Mouse (Mus musculus) bone marrow macrophage, adult 2 months (primary cell): ENCODE measurements around the gene Gm49318. TPM values are rescaled to one million over a fixed set of nuclear protein-coding genes. Genes with fewer than 3 reads are reported as not detected.

ENCODE experiments used
- H3K27ac ChIP-seq: 2 replicates; pipeline ENCODE4 v1.5.1; 2012; ENCODE audit warnings: low read depth, low read length; ENCODE audit not compliant: insufficient read depth
- H3K4me1 ChIP-seq: 2 replicates; pipeline ENCODE4 v1.6.1; 2012; ENCODE audit warnings: low read length; ENCODE audit not compliant: control insufficient read depth, insufficient read depth
- H3K4me3 ChIP-seq: 2 replicates; pipeline ENCODE4 v1.5.1; 2012; ENCODE audit warnings: mild to moderate bottlenecking, low read length, moderate library complexity; ENCODE audit not compliant: insufficient read depth
- CTCF ChIP-seq: IDR thresholded peaks from 2 replicates; pipeline ENCODE4 v1.5.1; 2012; ENCODE audit warnings: low read depth, mild to moderate bottlenecking, low read length, moderate library complexity
- POLR2A ChIP-seq: IDR thresholded peaks from 2 replicates; pipeline ENCODE4 v1.6.1; 2012; ENCODE audit warnings: mild to moderate bottlenecking, low read depth, low read length, borderline replicate concordance
- polyA plus RNA-seq: library from polyadenylated mRNA; stranded (reverse); fragments of >200 nt; gene quantifications from 2 replicates; pipeline ENCODE4 v1.2.4, GENCODE M21; 2012; ENCODE audit not compliant: missing spikeins, insufficient read depth, insufficient read length

Gm49318 gene
- polyA plus RNA-seq, 1 experiment = not detected

GRCm38 (mm10) chr9:22072276-22072675 lies 1.2 kb upstream of the Gm49318 start:
- no peaks in the 10 kb centered on the region; the same call in 1 of the 2 replicates for H3K4me1 ChIP-seq
- TF ChIP-seq CTCF = no peak
- no peak for TF ChIP-seq POLR2A
- H3K27ac ChIP-seq = no peak overlapping the region
- no peak overlapping the region for H3K4me3 ChIP-seq

GRCm38 (mm10) chr9:22069881-22070553 lies 1.0 kb downstream of the Gm49318 start:
- H3K4me1 ChIP-seq = no peaks in the 10 kb centered on the region; the same call in 1 of the 2 replicates
- no peak overlapping the region for H3K27ac ChIP-seq
- TF ChIP-seq POLR2A = no peak
- TF ChIP-seq CTCF = no peak
- H3K4me3 ChIP-seq = peak overlapping the region; percentile 55

DNA sequence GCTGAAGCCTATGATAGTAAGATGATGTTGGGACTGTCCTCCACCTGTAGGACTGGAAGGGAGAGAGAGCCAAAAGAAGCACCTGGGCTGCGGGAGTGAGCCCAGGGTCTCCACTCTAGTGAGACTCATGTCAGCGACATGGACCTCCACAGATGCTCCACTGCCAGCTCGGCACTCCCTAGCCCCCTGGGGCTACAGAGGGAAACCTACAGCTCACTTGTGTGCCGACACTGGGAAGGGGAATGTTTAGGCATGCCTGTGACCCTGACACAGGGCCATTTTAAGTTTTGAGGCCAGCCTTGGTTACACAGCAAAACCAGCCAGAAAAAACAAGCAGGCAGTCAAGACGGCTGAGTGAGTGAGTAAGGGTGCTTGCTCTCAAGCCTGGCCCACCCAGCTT lies 3.9 kb downstream of the Gm49318 start:
- no peak overlapping the region for H3K27ac ChIP-seq
- no peaks in the 10 kb centered on the region; the same call in 1 of the 2 replicates for H3K4me1 ChIP-seq
- H3K4me3 ChIP-seq = no peak overlapping the region
- no peak for TF ChIP-seq POLR2A
- TF ChIP-seq CTCF = no peak

GRCm38 (mm10) chr9:22066433-22066832 lies 4.6 kb downstream of the Gm49318 start:
- no peak overlapping the region for H3K4me3 ChIP-seq
- peak; percentile 83 for TF ChIP-seq CTCF
- no peak for TF ChIP-seq POLR2A
- no peaks in the 10 kb centered on the region; the same call in 1 of the 2 replicates for H3K4me1 ChIP-seq
- H3K27ac ChIP-seq = no peak overlapping the region

DNA sequence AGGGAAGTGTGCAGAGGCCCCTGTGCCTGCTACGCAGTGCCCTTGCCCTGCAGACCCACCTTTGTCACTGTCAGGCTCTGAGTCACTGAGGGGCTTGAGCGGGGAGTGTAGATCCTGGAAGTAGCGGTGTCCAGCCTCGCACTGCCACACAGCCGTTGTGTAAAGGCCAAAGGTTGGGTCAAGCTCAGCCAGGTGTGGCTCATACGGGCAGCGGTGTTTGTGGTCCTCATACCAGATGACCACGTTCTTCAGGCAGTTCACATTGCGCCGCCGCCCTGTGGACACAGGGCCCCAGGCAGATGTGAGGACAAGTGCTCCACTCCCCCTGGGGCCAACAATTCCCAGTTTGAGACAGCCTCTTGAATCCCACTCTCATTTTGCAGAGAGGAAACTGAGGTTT lies 5.4 kb downstream of the Gm49318 start:
- no peak for TF ChIP-seq POLR2A
- TF ChIP-seq CTCF = no peak
- Histone ChIP-seq H3K4me3 (no peak overlapping the region), H3K27ac (no peak overlapping the region), H3K4me1 (no peaks in the 10 kb centered on the region; the same call in 1 of the 2 replicates)

DNA sequence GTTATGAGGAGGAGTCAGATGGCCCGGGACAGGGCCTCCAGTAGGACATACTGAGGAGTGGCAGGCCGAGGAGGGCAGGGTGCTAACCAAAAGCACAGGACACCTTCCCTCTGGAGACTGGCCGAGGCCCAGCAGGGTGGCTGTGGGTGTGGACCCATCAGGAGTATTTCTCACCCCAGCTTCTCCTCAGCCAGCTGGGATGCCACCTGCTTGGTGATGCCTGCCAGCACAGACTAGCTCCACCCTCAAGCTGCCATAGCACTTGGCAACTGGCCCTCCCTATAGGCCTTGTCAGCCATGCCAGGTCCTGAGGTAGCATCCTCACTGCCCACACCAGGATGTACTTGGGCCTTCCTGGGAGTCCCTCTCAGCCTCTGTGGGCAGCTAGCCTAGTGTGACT lies 6.7 kb downstream of the Gm49318 start:
- Histone ChIP-seq H3K27ac (no peak overlapping the region), H3K4me3 (no peak overlapping the region), H3K4me1 (no peaks in the 10 kb centered on the region)
- no peak for TF ChIP-seq POLR2A
- no peak for TF ChIP-seq CTCF

DNA sequence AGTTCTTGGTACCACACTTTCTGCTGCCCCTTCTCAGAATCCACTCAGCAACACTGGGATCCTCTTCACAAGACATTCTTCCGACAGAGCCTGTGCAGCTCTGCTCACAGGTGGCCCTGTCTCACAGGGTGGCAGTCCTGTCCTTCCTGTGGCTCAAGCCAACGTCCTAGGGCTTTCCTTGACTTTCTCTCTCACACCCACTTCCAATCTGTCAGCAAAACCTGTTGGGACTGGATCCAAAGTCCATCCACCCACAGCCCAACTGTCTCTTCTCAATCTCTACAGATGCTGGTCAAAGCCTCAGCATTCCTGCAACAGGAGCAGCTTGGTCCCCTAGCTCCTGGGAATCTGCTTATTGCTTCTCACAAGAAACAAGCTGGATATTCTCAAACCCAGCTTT lies 9.7 kb downstream of the Gm49318 start:
- TF ChIP-seq CTCF (no peak), POLR2A (no peak)
- peaks cover 3% of the 10 kb centered on the region for H3K4me1 ChIP-seq
- no peak overlapping the region for H3K4me3 ChIP-seq
- no peak overlapping the region for H3K27ac ChIP-seq

- TF ChIP-seq POLR2A (no peak), CTCF (no peak)
- Histone ChIP-seq H3K4me3 (no peak overlapping the region), H3K4me1 (peaks cover 5% of the 10 kb centered on the region), H3K27ac (no peak overlapping the region)
Observed at GRCm38 (mm10) chr9:22058011-22058424, 13.0 kb downstream of the Gm49318 start.

DNA sequence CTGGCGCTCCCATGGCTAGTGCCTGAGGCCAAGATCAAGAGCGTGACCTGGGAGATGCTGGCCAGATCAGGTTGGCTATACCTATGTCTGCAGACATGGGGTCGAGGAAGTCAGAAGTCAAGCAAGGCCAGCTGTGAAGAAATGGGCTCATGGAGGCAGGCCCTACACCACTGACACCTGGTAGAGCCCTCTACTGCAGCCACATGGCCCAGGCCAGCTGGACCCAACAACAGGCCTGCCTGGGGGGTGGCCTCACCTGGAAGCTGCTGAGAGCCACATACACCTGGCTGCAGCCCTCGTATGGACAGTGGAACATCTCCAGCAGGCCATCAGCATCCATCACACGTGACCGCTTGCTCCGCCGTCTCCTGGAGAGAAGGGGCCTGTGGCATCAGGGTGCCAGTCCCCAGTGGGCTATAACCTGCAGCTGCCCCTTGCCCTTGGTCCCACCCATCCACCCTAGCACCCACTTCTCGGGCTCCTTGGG lies 14.0 kb downstream of the Gm49318 start:
- Histone ChIP-seq H3K4me1 (peaks cover 5% of the 10 kb centered on the region), H3K27ac (no peak overlapping the region), H3K4me3 (no peak overlapping the region)
- TF ChIP-seq POLR2A (no peak), CTCF (no peak)

- H3K27ac ChIP-seq = no peak overlapping the region
- H3K4me3 ChIP-seq = no peak overlapping the region
- H3K4me1 ChIP-seq = peaks cover 5% of the 10 kb centered on the region
- TF ChIP-seq CTCF = no peak
- no peak for TF ChIP-seq POLR2A
Observed at GRCm38 (mm10) chr9:22056303-22056910, 14.7 kb downstream of the Gm49318 start.
